Mouse (Mus musculus): ENCODE data around the gene Dmbt1. TPM values are rescaled to one million over a fixed set of nuclear protein-coding genes. Genes with fewer than 3 reads are reported as not detected.
"Not testable (repeated sequence)": the region's sequence is repeated elsewhere in the genome, so short reads cannot be mapped to it uniquely, and the experiment has no call there.

Gene Dmbt1
- total RNA-seq, 4 experiments from 2014 or later = not detected

- DNase-seq (ENCODE audit: low spot score in 2 of 2) = not testable (repeated sequence)
Measured at GRCm38 (mm10) chr7:131049829-131050228, 18.0 kb downstream of the Dmbt1 start.

- DNase-seq (ENCODE audit: low spot score in 2 of 2) = no peak
Measured at GRCm38 (mm10) chr7:131054808-131055370, 23.0 kb downstream of the Dmbt1 start.

GRCm38 (mm10) chr7:131057918-131058317 is 26.1 kb downstream of the Dmbt1 start:
- DNase-seq (ENCODE audit: low spot score in 2 of 2) = not testable (repeated sequence)

DNA sequence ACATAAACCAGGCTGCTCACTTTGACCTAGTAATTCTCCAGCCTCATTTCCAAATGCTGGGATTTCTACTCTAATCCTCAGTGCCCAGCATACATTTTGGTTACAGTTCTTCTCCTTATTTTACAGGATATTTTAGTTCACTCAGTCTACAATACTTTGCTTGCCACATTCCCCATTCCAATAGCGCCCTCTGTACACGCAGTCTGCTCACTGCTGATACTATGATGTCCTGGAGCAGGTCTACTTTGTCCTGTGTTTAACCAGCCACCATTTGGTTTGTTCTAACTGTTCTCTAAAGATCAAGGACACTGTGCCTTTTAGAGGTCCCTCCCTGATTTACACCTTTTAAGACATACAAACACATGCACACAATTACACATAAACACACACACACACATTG is 28.0 kb downstream of the Dmbt1 start:
- DNase-seq (ENCODE audit: low spot score in 2 of 2) = not testable (repeated sequence)

GRCm38 (mm10) chr7:131062541-131062940 is 30.7 kb downstream of the Dmbt1 start:
- no peak for DNase-seq (ENCODE audit: low spot score in 2 of 2)

GRCm38 (mm10) chr7:131068191-131068590 is 36.3 kb downstream of the Dmbt1 start:
- not testable (repeated sequence) for DNase-seq (ENCODE audit: low spot score in 2 of 2)

GRCm38 (mm10) chr7:131073476-131073875 is 41.6 kb downstream of the Dmbt1 start:
- DNase-seq (ENCODE audit: low spot score in 2 of 2) = not testable (repeated sequence)

- DNase-seq (ENCODE audit: low spot score in 2 of 2) = not testable (repeated sequence)
Measured at GRCm38 (mm10) chr7:131074098-131074497, 42.2 kb downstream of the Dmbt1 start.

GRCm38 (mm10) chr7:131075956-131076355 is 44.1 kb downstream of the Dmbt1 start:
- DNase-seq (ENCODE audit: low spot score in 2 of 2) = no peak

GRCm38 (mm10) chr7:131082403-131082802 is 50.5 kb downstream of the Dmbt1 start:
- not testable (repeated sequence) for DNase-seq (ENCODE audit: low spot score in 2 of 2)

DNA sequence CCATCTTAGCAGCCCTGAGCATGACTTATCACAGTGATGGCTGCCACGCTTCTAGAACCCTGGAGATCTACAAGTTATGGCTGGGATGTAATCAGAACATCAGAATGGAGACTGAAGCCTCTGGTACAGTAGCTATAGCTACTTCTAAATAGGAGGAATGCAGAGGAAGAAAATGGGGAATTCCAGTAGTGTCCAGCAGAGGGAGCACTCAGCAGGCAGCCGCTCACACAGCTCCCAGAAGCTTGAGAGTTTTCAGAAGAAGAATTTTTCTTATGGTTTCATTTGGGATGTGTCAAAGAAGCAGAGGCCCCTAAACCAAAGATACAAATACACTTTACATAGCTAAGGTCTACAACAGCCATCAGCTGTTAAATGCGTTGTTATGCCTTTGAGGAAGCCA is 80.6 kb downstream of the Dmbt1 start:
- no peak for DNase-seq (ENCODE audit: low spot score in 2 of 2)

DNA sequence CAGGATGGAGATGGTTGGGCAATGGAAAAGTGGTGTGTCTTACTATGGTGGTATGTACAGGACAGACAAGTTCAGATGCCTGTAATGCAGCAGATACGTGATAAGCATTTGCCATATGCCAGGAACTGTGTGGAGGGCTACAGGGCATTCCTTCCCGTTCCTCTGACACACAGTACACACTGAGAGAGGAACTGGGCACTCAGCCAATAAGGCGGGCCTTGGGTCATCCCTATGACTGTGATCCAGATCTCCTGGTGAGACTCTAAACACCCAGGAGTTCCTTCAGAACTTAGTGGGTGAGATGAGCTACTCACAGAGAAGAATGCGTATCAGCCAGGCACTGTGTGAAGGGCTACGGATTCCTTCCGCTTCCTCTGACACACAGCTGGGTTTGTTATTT is 81.8 kb downstream of the Dmbt1 start:
- DNase-seq (ENCODE audit: low spot score in 2 of 2) = no peak

- DNase-seq (ENCODE audit: low spot score in 2 of 2) = no peak
Measured at GRCm38 (mm10) chr7:131114434-131114833, 82.6 kb downstream of the Dmbt1 start.

- DNase-seq (ENCODE audit: low spot score in 2 of 2) = no peak
Measured at GRCm38 (mm10) chr7:131122210-131122807, 90.5 kb downstream of the Dmbt1 start.

- no peak for DNase-seq (ENCODE audit: low spot score in 2 of 2)
Measured at GRCm38 (mm10) chr7:131130021-131130420, 98.2 kb downstream of the Dmbt1 start.

- no peak for DNase-seq (ENCODE audit: low spot score in 2 of 2)
Measured at GRCm38 (mm10) chr7:131133181-131133580, 101.3 kb downstream of the Dmbt1 start.

DNA sequence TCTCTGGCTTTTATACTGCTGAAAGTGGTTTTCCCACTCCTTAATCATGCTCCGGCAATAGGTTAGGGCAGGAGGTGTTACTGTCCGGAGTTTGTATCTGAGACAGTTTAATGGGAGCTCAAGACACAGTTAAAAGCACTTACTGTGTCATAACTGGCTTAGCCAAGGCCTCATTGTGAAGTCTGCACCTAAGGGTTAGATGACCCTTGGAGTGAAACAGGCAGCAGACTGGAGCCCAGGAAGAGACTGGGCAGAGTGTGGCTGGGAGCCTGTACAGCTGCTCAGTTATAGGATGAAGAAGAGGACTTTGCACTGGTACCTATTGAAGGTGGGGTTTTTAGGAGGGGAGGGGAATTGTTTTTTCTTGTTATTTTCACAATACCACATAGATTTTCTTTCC is 114.4 kb downstream of the Dmbt1 start, which contains the start of gene 4933402N03Rik:
Gene 4933402N03Rik, minus strand, starts transcription at position 101 of the 400 bp plus-strand sequence.
- DNase-seq (ENCODE audit: low spot score in 2 of 2) = no peak

DNA sequence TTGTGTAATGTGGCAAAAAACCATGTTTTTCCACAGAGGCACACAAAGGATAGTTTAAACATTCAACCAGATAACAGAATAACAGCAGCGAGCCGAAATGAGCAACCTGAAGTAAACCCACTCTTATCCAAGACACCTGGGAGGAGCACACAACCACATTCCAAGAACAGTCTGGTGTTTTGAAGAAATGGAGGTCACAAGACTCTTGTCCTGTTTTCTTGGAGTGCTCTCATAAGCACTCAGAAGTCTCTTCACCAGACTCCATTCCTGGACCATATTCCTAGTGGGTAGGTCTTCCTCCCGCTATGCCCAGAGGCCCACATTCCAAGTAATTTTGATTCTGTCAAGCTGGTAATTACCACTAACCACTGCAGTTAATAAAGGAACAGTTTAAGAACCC is 118.3 kb downstream of the Dmbt1 start:
- DNase-seq (ENCODE audit: low spot score in 2 of 2) = no peak

- no peak for DNase-seq (ENCODE audit: low spot score in 2 of 2)
Measured at GRCm38 (mm10) chr7:131153044-131153443, 121.2 kb downstream of the Dmbt1 start.

DNA sequence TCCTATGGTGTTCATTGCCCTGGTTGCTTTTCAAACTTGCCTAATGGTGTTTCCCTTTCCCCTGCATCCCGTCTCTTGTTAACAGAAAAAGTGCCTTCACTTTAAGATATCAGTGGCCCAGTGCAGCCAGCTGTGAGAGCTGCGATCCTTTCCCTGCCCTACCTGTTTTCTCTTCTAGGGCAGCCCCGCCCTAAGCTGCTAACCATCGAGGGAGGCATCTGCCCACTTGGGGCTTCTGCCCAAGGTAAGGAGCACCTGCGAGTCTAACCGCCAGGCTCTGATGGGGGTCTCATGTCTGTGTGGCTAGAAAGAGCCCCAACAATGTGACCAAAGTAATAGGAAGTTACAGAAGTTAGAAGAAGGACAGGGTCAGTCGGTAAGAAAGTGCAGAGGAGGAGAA is 130.4 kb downstream of the Dmbt1 start:
- no peak for DNase-seq (ENCODE audit: low spot score in 2 of 2)

- DNase-seq (ENCODE audit: low spot score in 2 of 2) = no peak
Measured at GRCm38 (mm10) chr7:131167771-131168170, 135.9 kb downstream of the Dmbt1 start.

DNA sequence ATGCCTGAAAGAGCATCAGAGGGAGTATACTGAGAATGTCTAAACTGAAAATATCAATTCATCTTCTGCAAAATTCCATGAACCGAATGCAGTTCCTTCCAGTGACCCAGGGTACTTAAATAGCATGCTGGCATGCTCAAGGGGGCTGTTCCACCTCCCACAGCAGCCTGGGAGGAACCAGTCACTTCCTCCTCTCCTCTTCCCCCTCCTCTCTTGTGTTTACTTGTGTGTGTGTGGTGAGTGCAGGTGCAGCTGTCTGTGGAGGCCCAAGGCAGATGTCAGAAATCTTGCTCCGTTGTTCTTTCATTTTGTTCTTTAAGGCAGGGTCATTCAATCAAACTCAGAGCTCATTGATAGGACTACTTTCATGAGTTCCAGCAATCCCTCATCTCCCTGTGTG is 137.2 kb downstream of the Dmbt1 start:
- no peak for DNase-seq (ENCODE audit: low spot score in 2 of 2)

Data from gastrocnemius, adult 8-10 months (tissue).